Mouse (Mus musculus): ENCODE results near the gene Rexo2.

DNA sequence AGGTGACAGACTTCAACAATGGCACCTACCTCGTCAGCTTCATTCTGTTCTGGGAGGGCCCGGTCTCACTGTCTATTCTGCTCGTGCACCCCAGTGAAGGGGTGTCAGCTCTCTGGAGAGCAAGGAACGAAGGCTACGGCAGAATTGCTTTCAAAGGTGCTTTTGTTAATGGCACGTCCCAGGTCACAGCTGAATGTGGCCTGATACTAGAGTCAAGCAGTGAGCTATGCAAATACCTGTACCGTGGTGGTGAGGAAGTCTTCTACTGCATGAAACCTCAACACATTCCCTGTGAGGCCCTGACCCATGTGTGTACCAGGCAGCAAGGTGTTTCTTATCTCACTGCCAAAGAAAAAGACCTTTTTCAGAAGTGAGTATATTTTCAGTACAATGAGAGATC, 60.0 kb downstream of the Rexo2 start:
- no peak for TF ChIP-seq POLR2A (IDR thresholded peaks at IDR 0.05; ENCODE audit: borderline replicate concordance, insufficient read depth, low read length)
- no peak for TF ChIP-seq CTCF (IDR thresholded peaks at IDR 0.05; ENCODE audit: borderline replicate concordance, insufficient read depth, low read depth, low read length)
